Mouse (Mus musculus) myocyte (in vitro differentiated cells): ENCODE measurements around the gene Gm42417. TPM values are rescaled to one million over a fixed set of nuclear protein-coding genes. Genes with fewer than 3 reads are reported as not detected.

Source experiments
- H3K27me3 ChIP-seq: one replicate; pipeline ENCODE4 v1.6.1; 2011; ENCODE audit not compliant: control insufficient read depth, insufficient read depth, insufficient read length
- H3K36me3 ChIP-seq: one replicate; pipeline ENCODE4 v1.6.1; 2011; ENCODE audit not compliant: control insufficient read depth, insufficient read depth
- H3K4me2 ChIP-seq: one replicate; pipeline ENCODE4 v1.6.1; 2011; ENCODE audit warnings: low read depth, control low read depth
- H3K4me3 ChIP-seq: one replicate; pipeline ENCODE4 v1.5.1; 2011; ENCODE audit warnings: mild to moderate bottlenecking, control low read depth, moderate library complexity
- H3K79me2 ChIP-seq: one replicate; pipeline ENCODE4 v1.6.1; 2011; ENCODE audit not compliant: control insufficient read depth, insufficient read depth
- H3ac ChIP-seq: one replicate; pipeline ENCODE4 v1.6.1; 2011; ENCODE audit not compliant: control insufficient read depth, insufficient read length
- CEBPB ChIP-seq: IDR thresholded peaks from 2 replicates; pipeline ENCODE4 v1.6.1; 2011; ENCODE audit warnings: mild to moderate bottlenecking, moderate library complexity; ENCODE audit not compliant: poor library complexity, insufficient read depth, severe bottlenecking
- E2F4 ChIP-seq: IDR thresholded peaks from one replicate; pipeline ENCODE4 v1.6.1; 2011; ENCODE audit warnings: mild to moderate bottlenecking, control low read depth, moderate library complexity; ENCODE audit not compliant: insufficient read depth
- MAX ChIP-seq: IDR thresholded peaks from one replicate; pipeline ENCODE4 v1.6.1; 2011; ENCODE audit warnings: low read depth, mild to moderate bottlenecking, control low read depth
- MYOD1 ChIP-seq, 3 experiments: IDR thresholded peaks; one replicate each; pipeline ENCODE4 v1.6.1; 2011; ENCODE audit warnings: control low read depth in 2 of 3, low read depth in 2 of 3, mild to moderate bottlenecking in 2 of 3, moderate library complexity in 1 of 3; ENCODE audit not compliant: insufficient read length in 2 of 3, control insufficient read depth in 1 of 3
- MYOG ChIP-seq, 3 experiments: IDR thresholded peaks; one replicate each; pipeline ENCODE4 v1.6.1; 2011; ENCODE audit warnings: control low read depth in 2 of 3, low read depth in 2 of 3, mild to moderate bottlenecking in 2 of 3; ENCODE audit not compliant: insufficient read length in 2 of 3, control insufficient read depth in 1 of 3, insufficient read depth in 1 of 3
- POLR2A ChIP-seq: IDR thresholded peaks from one replicate; pipeline ENCODE4 v1.6.1; 2011; ENCODE audit warnings: low read depth, mild to moderate bottlenecking, control low read depth, moderate library complexity; ENCODE audit not compliant: insufficient read length
- POLR2AphosphoS2 ChIP-seq: IDR thresholded peaks from one replicate; pipeline ENCODE4 v1.6.1; 2011; ENCODE audit warnings: low read depth, control low read depth; ENCODE audit not compliant: insufficient read length
- REST ChIP-seq: IDR thresholded peaks from one replicate; pipeline ENCODE4 v1.6.1; 2011; ENCODE audit warnings: mild to moderate bottlenecking, control low read depth, moderate library complexity; ENCODE audit not compliant: insufficient read depth, insufficient read length
- SRF ChIP-seq: IDR thresholded peaks from one replicate; pipeline ENCODE4 v1.6.1; 2011; ENCODE audit warnings: low read depth; ENCODE audit not compliant: control insufficient read depth, insufficient read length
- TCF12 ChIP-seq: IDR thresholded peaks from one replicate; pipeline ENCODE4 v1.6.1; 2011; ENCODE audit warnings: mild to moderate bottlenecking, control low read depth; ENCODE audit not compliant: poor library complexity, insufficient read depth, severe bottlenecking
- TCF3 ChIP-seq: IDR thresholded peaks from one replicate; pipeline ENCODE4 v1.6.1; 2011; ENCODE audit warnings: low read depth, control low read depth; ENCODE audit not compliant: insufficient read length
- USF1 ChIP-seq: IDR thresholded peaks from one replicate; pipeline ENCODE4 v1.6.1; 2011; ENCODE audit warnings: low read depth, mild to moderate bottlenecking, control low read depth, moderate library complexity
- polyA plus RNA-seq: library from polyadenylated mRNA; unstranded; fragments of >200 nt; fragmentation: generic; extraction: Trizol; gene quantifications from one replicate; pipeline ENCODE4 v1.2.1, GENCODE M21; 2012; ENCODE audit warnings: missing spikeins

The Gm42417 gene
- polyA plus RNA-seq, 1 experiment: 0.13 TPM

DNA sequence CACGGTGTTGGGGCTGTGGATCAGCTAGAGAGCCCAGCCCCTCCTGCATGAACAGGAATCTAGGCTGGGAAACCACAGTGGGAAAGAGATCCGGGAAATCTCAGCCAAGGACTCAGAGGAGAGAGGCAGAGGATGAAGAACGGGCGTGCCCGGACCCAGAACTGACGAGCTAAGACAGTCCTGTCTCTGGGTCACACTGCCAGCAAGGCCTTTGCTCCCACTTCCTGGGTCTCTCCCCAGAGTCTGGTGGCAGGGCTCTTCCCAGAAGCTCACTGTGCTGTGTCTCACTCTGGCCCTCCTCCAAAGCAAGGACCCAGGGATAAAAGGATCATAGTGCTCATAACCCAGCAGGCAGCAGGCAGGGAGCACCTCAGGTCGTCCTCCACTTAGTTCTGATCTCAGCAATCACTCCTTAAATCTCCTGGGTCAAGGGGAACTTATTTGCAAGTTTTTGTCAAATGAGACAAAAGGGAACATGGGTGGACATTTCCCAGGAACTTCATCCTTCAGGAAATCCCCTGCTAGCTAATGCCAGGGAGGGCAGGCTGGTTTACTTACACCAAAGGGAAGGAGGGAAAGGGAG is 30.6 kb upstream of the Gm42417 start:
- no peaks in the 10 kb centered on the region for H3K27me3 ChIP-seq
- H3K4me3 ChIP-seq: no peak overlapping the region
- no peaks in the 10 kb centered on the region for H3K36me3 ChIP-seq
- peak overlapping the region; percentile 34 for H3K4me2 ChIP-seq
- no peak overlapping the region for H3ac ChIP-seq
- TF ChIP-seq SRF: no peak
- peak; percentile 29 for TF ChIP-seq POLR2A
- TF ChIP-seq CEBPB: no peak
- peak; percentile 12 for TF ChIP-seq POLR2AphosphoS2
- TF ChIP-seq E2F4: no peak
- TF ChIP-seq MYOG (IDR thresholded peaks at IDR 0.05; ENCODE audit: control insufficient read depth in 1 of 3, insufficient read depth in 1 of 3, insufficient read length in 2 of 3, low read depth in 2 of 3): no peak
- TF ChIP-seq TCF3: no peak
- TF ChIP-seq MYOD1 (IDR thresholded peaks at IDR 0.05; ENCODE audit: control insufficient read depth in 1 of 3, insufficient read length in 2 of 3, low read depth in 2 of 3): no peak
- TF ChIP-seq REST: no peak
- no peak for TF ChIP-seq TCF12
- TF ChIP-seq MAX: no peak
- TF ChIP-seq USF1: no peak
- H3K79me2 ChIP-seq: no peaks in the 10 kb centered on the region

DNA sequence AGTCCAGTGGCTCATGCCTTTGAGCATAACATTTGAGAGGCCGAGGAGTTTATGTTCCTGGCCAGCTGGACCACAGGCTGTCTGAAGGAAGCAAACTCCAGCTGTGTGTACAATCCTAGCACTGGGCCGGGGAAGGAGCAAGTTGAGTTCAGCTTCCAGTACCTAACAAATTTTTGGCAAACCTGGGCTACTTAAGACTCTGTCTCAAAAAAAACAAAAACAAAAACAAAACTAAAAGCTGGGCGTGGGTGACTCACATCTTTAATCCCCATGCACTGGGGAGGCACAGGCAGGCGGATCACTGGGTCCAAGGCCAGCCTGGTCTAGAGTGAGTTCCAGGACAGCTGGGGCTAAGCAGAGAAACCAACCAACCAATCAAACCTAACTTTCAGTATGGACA is 29.5 kb upstream of the Gm42417 start:
- Histone ChIP-seq H3K79me2 (no peaks in the 10 kb centered on the region), H3K4me2 (peak overlapping the region; percentile 22), H3ac (no peak overlapping the region), H3K27me3 (no peaks in the 10 kb centered on the region), H3K36me3 (no peaks in the 10 kb centered on the region), H3K4me3 (no peak overlapping the region)
- no peak for TF ChIP-seq MYOG (IDR thresholded peaks at IDR 0.05; ENCODE audit: control insufficient read depth in 1 of 3, insufficient read depth in 1 of 3, insufficient read length in 2 of 3, low read depth in 2 of 3)
- TF ChIP-seq MYOD1 (IDR thresholded peaks at IDR 0.05; ENCODE audit: control insufficient read depth in 1 of 3, insufficient read length in 2 of 3, low read depth in 2 of 3): peak in 1 of 3 experiments; percentile 5

DNA sequence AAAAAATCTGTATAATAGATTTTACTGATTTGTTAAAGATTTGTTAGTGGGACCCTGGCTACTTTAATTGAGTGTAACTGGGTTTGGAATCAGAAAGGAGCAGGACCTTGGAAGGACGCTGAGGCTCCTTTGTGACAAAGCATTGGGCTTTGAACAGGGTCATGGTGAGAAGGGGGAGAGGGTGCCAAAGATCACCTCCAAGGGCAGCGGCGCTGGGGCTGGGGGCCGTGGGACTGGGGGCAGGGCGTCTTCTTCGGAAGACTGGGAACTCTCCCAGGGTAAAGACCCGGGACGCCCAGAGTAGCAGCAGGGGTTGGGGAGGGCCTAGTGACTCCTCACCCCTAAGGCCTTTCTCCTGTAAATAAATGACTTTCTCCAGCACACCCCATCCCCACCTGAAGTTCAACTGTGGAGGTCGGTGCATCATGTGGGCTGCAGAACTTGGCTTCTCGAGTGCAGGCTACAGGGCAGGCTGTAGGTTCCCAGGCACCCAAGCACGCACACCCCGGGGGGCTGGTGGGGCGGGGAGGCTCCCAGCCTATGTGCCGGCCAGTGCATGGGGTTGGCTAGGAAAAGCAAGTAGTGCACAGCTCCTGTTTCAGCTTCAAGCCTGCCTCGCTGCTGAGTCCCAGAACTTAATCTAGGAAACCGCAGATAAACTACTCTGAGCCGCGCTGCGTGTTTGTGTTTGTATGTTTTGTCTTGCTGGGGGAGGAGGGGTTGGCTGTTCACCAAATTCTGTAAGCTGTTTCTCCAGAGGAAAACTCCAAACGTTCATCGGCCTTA is 28.8 kb upstream of the Gm42417 start:
- H3K79me2 ChIP-seq: no peaks in the 10 kb centered on the region
- no peaks in the 10 kb centered on the region for H3K36me3 ChIP-seq
- no peak overlapping the region for H3ac ChIP-seq
- H3K27me3 ChIP-seq: no peaks in the 10 kb centered on the region
- no peak overlapping the region for H3K4me3 ChIP-seq
- H3K4me2 ChIP-seq: peak overlapping the region; percentile 22
- no peak for TF ChIP-seq POLR2A
- no peak for TF ChIP-seq MYOD1 (IDR thresholded peaks at IDR 0.05; ENCODE audit: control insufficient read depth in 1 of 3, insufficient read length in 2 of 3, low read depth in 2 of 3)
- no peak for TF ChIP-seq E2F4
- TF ChIP-seq TCF3: no peak
- no peak for TF ChIP-seq REST
- no peak for TF ChIP-seq TCF12
- TF ChIP-seq SRF: no peak
- TF ChIP-seq MAX: no peak
- TF ChIP-seq MYOG (IDR thresholded peaks at IDR 0.05; ENCODE audit: control insufficient read depth in 1 of 3, insufficient read depth in 1 of 3, insufficient read length in 2 of 3, low read depth in 2 of 3): no peak
- no peak for TF ChIP-seq USF1
- TF ChIP-seq CEBPB: no peak
- TF ChIP-seq POLR2AphosphoS2: no peak

GRCm38 (mm10) chr1:36566425-36566824 is 27.2 kb upstream of the Gm42417 start:
- Histone ChIP-seq H3K36me3 (no peaks in the 10 kb centered on the region), H3K4me3 (no peak overlapping the region), H3K4me2 (no peak overlapping the region), H3ac (no peak overlapping the region), H3K27me3 (no peaks in the 10 kb centered on the region), H3K79me2 (no peaks in the 10 kb centered on the region)
- TF ChIP-seq POLR2A: no peak
- no peak for TF ChIP-seq TCF3
- no peak for TF ChIP-seq MAX
- TF ChIP-seq MYOG (IDR thresholded peaks at IDR 0.05; ENCODE audit: control insufficient read depth in 1 of 3, insufficient read depth in 1 of 3, insufficient read length in 2 of 3, low read depth in 2 of 3): no peak
- TF ChIP-seq POLR2AphosphoS2: no peak
- TF ChIP-seq USF1: no peak
- TF ChIP-seq E2F4: no peak
- TF ChIP-seq CEBPB: no peak

- peak overlapping the region; percentile 98 for H3K4me2 ChIP-seq
- TF ChIP-seq MYOG (IDR thresholded peaks at IDR 0.05; ENCODE audit: control insufficient read depth in 1 of 3, insufficient read depth in 1 of 3, insufficient read length in 2 of 3, low read depth in 2 of 3) (peak; percentile 37 to 76 (median 39)), SRF (no peak), TCF12 (peak; percentile 79), E2F4 (no peak), POLR2AphosphoS2 (peak; percentile 17), USF1 (no peak), POLR2A (no peak), MAX (no peak), TCF3 (peak; percentile 80), CEBPB (no peak), MYOD1 (IDR thresholded peaks at IDR 0.05; ENCODE audit: control insufficient read depth in 1 of 3, insufficient read length in 2 of 3, low read depth in 2 of 3) (peak in 1 of 3 experiments; percentile 80), REST (no peak)
- no peak overlapping the region for H3ac ChIP-seq
- no peaks in the 10 kb centered on the region for H3K36me3 ChIP-seq
- no peaks in the 10 kb centered on the region for H3K27me3 ChIP-seq
- H3K4me3 ChIP-seq: no peak overlapping the region
- no peaks in the 10 kb centered on the region for H3K79me2 ChIP-seq
Measured at GRCm38 (mm10) chr1:36564101-36564500, 24.9 kb upstream of the Gm42417 start.
